Mouse (Mus musculus): ENCODE measurements around the gene Klf5. TPM values are rescaled to one million over a fixed set of nuclear protein-coding genes. Genes with fewer than 3 reads are reported as not detected.

Gene Klf5
- polyA plus RNA-seq, 1 experiment from 2014 or later: 3.7 TPM

GRCm38 (mm10) chr14:99304387-99304786, 5.9 kb downstream of the Klf5 start:
- H3K36me3 ChIP-seq (ENCODE audit: control insufficient read depth, insufficient read depth, low read length): no peaks in the 10 kb centered on the region
- peaks cover 3% of the 10 kb centered on the region for H3K4me1 ChIP-seq (ENCODE audit: control insufficient read depth, insufficient read depth, low read length)
- WGBS: 28% methylated on average over 3 of the region's 3 CpGs
- no peaks in the 10 kb centered on the region; the same call in 1 of the 2 replicates for H3K27me3 ChIP-seq (ENCODE audit: control insufficient read depth, insufficient read depth, low read depth, low read length)
- no peak overlapping the region for H3K27ac ChIP-seq (ENCODE audit: low read length)
- H3K4me3 ChIP-seq (ENCODE audit: low read depth, low read length): no peak overlapping the region
- no peaks in the 10 kb centered on the region for H3K9me3 ChIP-seq (replicated peaks; ENCODE audit: control insufficient read depth, low read length, poor library complexity, severe bottlenecking)
- ATAC-seq: peak; percentile 67; the same call in 1 of the 2 replicates
- H3K9ac ChIP-seq (ENCODE audit: low read depth, low read length): no peak overlapping the region
- H3K4me2 ChIP-seq (ENCODE audit: low read length): no peak overlapping the region

- Histone ChIP-seq H3K4me2 (ENCODE audit: low read length) (no peak overlapping the region), H3K36me3 (ENCODE audit: control insufficient read depth, insufficient read depth, low read length) (no peaks in the 10 kb centered on the region), H3K9ac (ENCODE audit: low read depth, low read length) (no peak overlapping the region), H3K27ac (ENCODE audit: low read length) (no peak overlapping the region), H3K4me3 (ENCODE audit: low read depth, low read length) (no peak overlapping the region), H3K9me3 (replicated peaks; ENCODE audit: control insufficient read depth, low read length, poor library complexity, severe bottlenecking) (no peaks in the 10 kb centered on the region), H3K4me1 (ENCODE audit: control insufficient read depth, insufficient read depth, low read length) (no peaks in the 10 kb centered on the region; the same call in 1 of the 2 replicates), H3K27me3 (ENCODE audit: control insufficient read depth, insufficient read depth, low read depth, low read length) (no peaks in the 10 kb centered on the region; the same call in 1 of the 2 replicates)
- no peak for ATAC-seq
- WGBS: 85% methylated on average over 12 of the region's 12 CpGs
These were observed 6.7 kb downstream of the Klf5 start for GRCm38 (mm10) chr14:99304997-99305792.

GRCm38 (mm10) chr14:99306410-99306809, 7.9 kb downstream of the Klf5 start:
- 91% methylated on average over 7 of the region's 7 CpGs for WGBS
- Histone ChIP-seq H3K27ac (ENCODE audit: low read length) (no peak overlapping the region), H3K36me3 (ENCODE audit: control insufficient read depth, insufficient read depth, low read length) (no peaks in the 10 kb centered on the region), H3K4me1 (ENCODE audit: control insufficient read depth, insufficient read depth, low read length) (no peaks in the 10 kb centered on the region; the same call in 1 of the 2 replicates), H3K4me2 (ENCODE audit: low read length) (no peak overlapping the region), H3K27me3 (ENCODE audit: control insufficient read depth, insufficient read depth, low read depth, low read length) (no peaks in the 10 kb centered on the region), H3K9ac (ENCODE audit: low read depth, low read length) (no peak overlapping the region), H3K4me3 (ENCODE audit: low read depth, low read length) (no peak overlapping the region), H3K9me3 (replicated peaks; ENCODE audit: control insufficient read depth, low read length, poor library complexity, severe bottlenecking) (no peaks in the 10 kb centered on the region)
- no peak for ATAC-seq

GRCm38 (mm10) chr14:99309606-99310005, 11.1 kb downstream of the Klf5 start:
- no peak for ATAC-seq
- Histone ChIP-seq H3K27ac (ENCODE audit: low read length) (no peak overlapping the region), H3K9ac (ENCODE audit: low read depth, low read length) (no peak overlapping the region), H3K27me3 (ENCODE audit: control insufficient read depth, insufficient read depth, low read depth, low read length) (no peaks in the 10 kb centered on the region), H3K4me2 (ENCODE audit: low read length) (no peak overlapping the region), H3K4me1 (ENCODE audit: control insufficient read depth, insufficient read depth, low read length) (no peaks in the 10 kb centered on the region), H3K36me3 (ENCODE audit: control insufficient read depth, insufficient read depth, low read length) (peaks cover 4% of the 10 kb centered on the region; the same call in 1 of the 2 replicates), H3K9me3 (replicated peaks; ENCODE audit: control insufficient read depth, low read length, poor library complexity, severe bottlenecking) (peaks cover 2% of the 10 kb centered on the region; the same call in 1 of the 2 replicates), H3K4me3 (ENCODE audit: low read depth, low read length) (no peak overlapping the region)
- 86% methylated on average over 9 of the region's 9 CpGs for WGBS

- no peak for ATAC-seq
- 75% methylated on average over 7 of the region's 7 CpGs for WGBS
- H3K9me3 ChIP-seq (replicated peaks; ENCODE audit: control insufficient read depth, low read length, poor library complexity, severe bottlenecking): peaks cover 2% of the 10 kb centered on the region; the same call in 1 of the 2 replicates
- no peaks in the 10 kb centered on the region for H3K4me1 ChIP-seq (ENCODE audit: control insufficient read depth, insufficient read depth, low read length)
- H3K4me3 ChIP-seq (ENCODE audit: low read depth, low read length): no peak overlapping the region
- no peak overlapping the region for H3K4me2 ChIP-seq (ENCODE audit: low read length)
- peaks cover 4% of the 10 kb centered on the region; the same call in 1 of the 2 replicates for H3K36me3 ChIP-seq (ENCODE audit: control insufficient read depth, insufficient read depth, low read length)
- no peaks in the 10 kb centered on the region for H3K27me3 ChIP-seq (ENCODE audit: control insufficient read depth, insufficient read depth, low read depth, low read length)
- H3K9ac ChIP-seq (ENCODE audit: low read depth, low read length): no peak overlapping the region
- no peak overlapping the region for H3K27ac ChIP-seq (ENCODE audit: low read length)
These were observed 11.9 kb downstream of the Klf5 start for GRCm38 (mm10) chr14:99310358-99310757.

- Histone ChIP-seq H3K4me1 (ENCODE audit: control insufficient read depth, insufficient read depth, low read length) (no peaks in the 10 kb centered on the region), H3K27ac (ENCODE audit: low read length) (no peak overlapping the region), H3K4me2 (ENCODE audit: low read length) (no peak overlapping the region), H3K4me3 (ENCODE audit: low read depth, low read length) (no peak overlapping the region), H3K27me3 (ENCODE audit: control insufficient read depth, insufficient read depth, low read depth, low read length) (no peaks in the 10 kb centered on the region), H3K36me3 (ENCODE audit: control insufficient read depth, insufficient read depth, low read length) (peaks cover 4% of the 10 kb centered on the region; the same call in 1 of the 2 replicates), H3K9ac (ENCODE audit: low read depth, low read length) (no peak overlapping the region), H3K9me3 (replicated peaks; ENCODE audit: control insufficient read depth, low read length, poor library complexity, severe bottlenecking) (peaks cover 2% of the 10 kb centered on the region; the same call in 1 of the 2 replicates)
- ATAC-seq: no peak
- whole genome bisulfite sequencing: 88% methylated on average over 24 of the region's 24 CpGs
These were observed 14.6 kb downstream of the Klf5 start for GRCm38 (mm10) chr14:99313062-99313461.

GRCm38 (mm10) chr14:99316275-99316674, 17.8 kb downstream of the Klf5 start:
- Histone ChIP-seq H3K9me3 (replicated peaks; ENCODE audit: control insufficient read depth, low read length, poor library complexity, severe bottlenecking) (peaks cover 2% of the 10 kb centered on the region; the same call in 1 of the 2 replicates), H3K4me2 (ENCODE audit: low read length) (no peak overlapping the region), H3K27ac (ENCODE audit: low read length) (no peak overlapping the region), H3K4me1 (ENCODE audit: control insufficient read depth, insufficient read depth, low read length) (no peaks in the 10 kb centered on the region), H3K36me3 (ENCODE audit: control insufficient read depth, insufficient read depth, low read length) (peaks cover 4% of the 10 kb centered on the region; the same call in 1 of the 2 replicates), H3K4me3 (ENCODE audit: low read depth, low read length) (no peak overlapping the region), H3K9ac (ENCODE audit: low read depth, low read length) (no peak overlapping the region), H3K27me3 (ENCODE audit: control insufficient read depth, insufficient read depth, low read depth, low read length) (no peaks in the 10 kb centered on the region)
- no peak for ATAC-seq
- WGBS: 98% methylated on average over 4 of the region's 4 CpGs

GRCm38 (mm10) chr14:99320736-99321135, 22.2 kb downstream of the Klf5 start:
- ATAC-seq: no peak
- no peak overlapping the region for H3K4me3 ChIP-seq (ENCODE audit: low read depth, low read length)
- no peaks in the 10 kb centered on the region for H3K27me3 ChIP-seq (ENCODE audit: control insufficient read depth, insufficient read depth, low read depth, low read length)

GRCm38 (mm10) chr14:99323376-99323775, 24.9 kb downstream of the Klf5 start:
- no peaks in the 10 kb centered on the region for H3K27me3 ChIP-seq (ENCODE audit: control insufficient read depth, insufficient read depth, low read depth, low read length)
- no peaks in the 10 kb centered on the region for H3K9me3 ChIP-seq (replicated peaks; ENCODE audit: control insufficient read depth, low read length, poor library complexity, severe bottlenecking)
- H3K27ac ChIP-seq (ENCODE audit: low read length): no peak overlapping the region
- H3K4me2 ChIP-seq (ENCODE audit: low read length): no peak overlapping the region
- H3K4me3 ChIP-seq (ENCODE audit: low read depth, low read length): no peak overlapping the region
- no peaks in the 10 kb centered on the region for H3K4me1 ChIP-seq (ENCODE audit: control insufficient read depth, insufficient read depth, low read length)
- H3K9ac ChIP-seq (ENCODE audit: low read depth, low read length): no peak overlapping the region
- 82% methylated on average over 10 of the region's 10 CpGs for WGBS
- H3K36me3 ChIP-seq (ENCODE audit: control insufficient read depth, insufficient read depth, low read length): no peaks in the 10 kb centered on the region
- no peak for ATAC-seq

More at GRCm38 (mm10) chr14:99320736-99321135, 22.2 kb downstream of the Klf5 start:
- H3K9ac ChIP-seq (ENCODE audit: low read depth, low read length): no peak overlapping the region
- WGBS: 95% methylated on average over 5 of the region's 5 CpGs
- no peak overlapping the region for H3K4me2 ChIP-seq (ENCODE audit: low read length)
- H3K9me3 ChIP-seq (replicated peaks; ENCODE audit: control insufficient read depth, low read length, poor library complexity, severe bottlenecking): no peaks in the 10 kb centered on the region
- H3K36me3 ChIP-seq (ENCODE audit: control insufficient read depth, insufficient read depth, low read length): no peaks in the 10 kb centered on the region
- no peaks in the 10 kb centered on the region for H3K4me1 ChIP-seq (ENCODE audit: control insufficient read depth, insufficient read depth, low read length)
- H3K27ac ChIP-seq (ENCODE audit: low read length): no peak overlapping the region

All from midbrain, embryonic 16.5 days (tissue).